In the genomic region with DNA sequence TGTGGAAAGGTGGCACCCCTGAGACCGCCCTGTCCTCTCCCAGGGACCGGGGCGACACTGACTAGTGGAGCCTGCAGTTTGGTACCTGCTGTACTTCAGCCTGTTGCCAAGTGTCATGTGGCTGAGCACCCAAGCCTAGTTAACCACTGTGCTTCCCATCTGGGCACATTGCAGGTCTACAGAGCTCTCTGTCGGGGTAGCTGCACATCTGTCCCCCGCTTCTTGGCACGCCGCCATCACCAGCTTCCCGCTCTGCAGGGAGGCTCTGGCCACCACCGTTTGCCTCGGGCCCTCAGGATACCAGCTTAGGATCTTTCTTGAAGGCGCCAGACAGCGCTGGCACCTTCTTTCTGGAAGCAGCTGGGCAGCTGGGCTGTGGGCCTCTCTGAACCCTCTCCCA, we compare ENCODE assay signal across 9 mouse cellular contexts. TPM values are rescaled to one million over a fixed set of nuclear protein-coding genes. Genes with fewer than 3 reads are reported as not detected.
A peak's percentile ranks its signal among the peaks of the same experiment; 100 is the strongest.
DNase-seq lines count a peak whose midpoint lies in the region; ATAC-seq and TF ChIP-seq lines count a peak whose summit lies in the region.
"Had no signal": no experiment of that assay in that cellular context is flagged by ENCODE, and none has a peak within 500 bp of the region (broad histone marks: within the 10 kb centered on the region; RNA-seq: fewer than 3 reads in every experiment).

No protein-coding gene starts in this region.

- H3K4me1 ChIP-seq in midbrain, embryonic 10.5 days, result peaks cover 57% of the 10 kb centered on the region
- H3K4me1 ChIP-seq in midbrain, postnatal 0 days (ENCODE audit: insufficient read depth, low read length), result peaks cover 28% of the 10 kb centered on the region
- peaks cover 55% of the 10 kb centered on the region for H3K4me1 ChIP-seq in forebrain, embryonic 15.5 days
- peaks cover 62% of the 10 kb centered on the region for H3K4me1 ChIP-seq in limb, embryonic 15.5 days

- H3K9ac ChIP-seq in midbrain, postnatal 0 days (replicated peaks; ENCODE audit: low read length, poor library complexity, severe bottlenecking), result no peak overlapping the region
- H3K9ac ChIP-seq in forebrain, embryonic 15.5 days (replicated peaks), result no peak overlapping the region
- H3K9ac ChIP-seq in limb, embryonic 15.5 days, result no peak overlapping the region
- H3K9ac ChIP-seq: liver, embryonic 12.5 days had no signal

- 0 out of 2 replicates have a peak overlapping the region, but pooled peaks have one; percentile 75 for H3K4me3 ChIP-seq in midbrain, embryonic 10.5 days
- no peak overlapping the region for H3K4me3 ChIP-seq in midbrain, postnatal 0 days (ENCODE audit: low read depth, low read length)
- no peak overlapping the region for H3K4me3 ChIP-seq in forebrain, embryonic 15.5 days
- H3K4me3 ChIP-seq in limb, embryonic 15.5 days, result no peak overlapping the region
- H3K4me3 ChIP-seq: liver, embryonic 12.5 days had no signal

- TF ChIP-seq CTCF in midbrain, postnatal 0 days (IDR thresholded peaks at IDR 0.05), result no peak

- peak; percentile 96 for DNase-seq in heart, adult 11 months
- DNase-seq in heart, adult 8-10 months (ENCODE audit: low spot score), result no peak
- DNase-seq in midbrain, embryonic 10.5 days (ENCODE audit: low spot score), result no peak
- no peak for DNase-seq in midbrain, postnatal 0 days (ENCODE audit: low spot score)
- no peak for DNase-seq in embryo, embryonic 9.5 days (ENCODE audit: extremely low spot score)
- DNase-seq in ovary, postnatal 14 days (ENCODE audit: low spot score), result no peak

- H3K36me3 ChIP-seq in midbrain, embryonic 10.5 days, result peaks cover 46% of the 10 kb centered on the region
- H3K36me3 ChIP-seq in midbrain, postnatal 0 days (ENCODE audit: insufficient read depth, low read length), result no peaks in the 10 kb centered on the region
- H3K36me3 ChIP-seq in forebrain, embryonic 15.5 days, result no peaks in the 10 kb centered on the region
- H3K36me3 ChIP-seq in limb, embryonic 15.5 days, result peaks cover 18% of the 10 kb centered on the region

- H3K27me3 ChIP-seq in midbrain, embryonic 10.5 days (ENCODE audit: low read depth, poor library complexity, severe bottlenecking), result peaks cover 45% of the 10 kb centered on the region
- peaks cover 9% of the 10 kb centered on the region for H3K27me3 ChIP-seq in midbrain, postnatal 0 days (ENCODE audit: insufficient read depth, low read length)
- H3K27me3 ChIP-seq in forebrain, embryonic 15.5 days, result peaks cover 5% of the 10 kb centered on the region; the same call in 1 of the 2 replicates
- 0 out of 2 replicates have a peak, but pooled peaks cover 5% of the 10 kb centered on the region for H3K27me3 ChIP-seq in limb, embryonic 15.5 days

- H3K9me3 ChIP-seq in midbrain, embryonic 10.5 days (replicated peaks), result peaks cover 10% of the 10 kb centered on the region; the same call in 1 of the 2 replicates
- no peaks in the 10 kb centered on the region for H3K9me3 ChIP-seq in midbrain, postnatal 0 days (ENCODE audit: low read length)
- no peaks in the 10 kb centered on the region for H3K9me3 ChIP-seq in forebrain, embryonic 15.5 days
- H3K9me3 ChIP-seq in limb, embryonic 15.5 days, result no peaks in the 10 kb centered on the region
- H3K9me3 ChIP-seq: liver, embryonic 12.5 days had no signal

- no peak for ATAC-seq in midbrain, postnatal 0 days (ENCODE audit: low FRiP score)
- peak; percentile 49; the same call in 1 of the 2 replicates for ATAC-seq in forebrain, embryonic 15.5 days (replicated peaks)
- no peak for ATAC-seq in limb, embryonic 15.5 days (ENCODE audit: insufficient number of reproducible peaks, low FRiP score, low TSS enrichment, low read depth)
- ATAC-seq: liver, embryonic 12.5 days had no signal

- peak overlapping the region; percentile 55; the same call in 1 of the 2 replicates for H3K27ac ChIP-seq in midbrain, embryonic 10.5 days (replicated peaks)
- no peak overlapping the region for H3K27ac ChIP-seq in midbrain, postnatal 0 days (ENCODE audit: low read depth, low read length)
- H3K27ac ChIP-seq in forebrain, embryonic 15.5 days (replicated peaks), result no peak overlapping the region
- peak overlapping the region; percentile 57; the same call in 1 of the 2 replicates for H3K27ac ChIP-seq in limb, embryonic 15.5 days
- H3K27ac ChIP-seq: liver, embryonic 12.5 days had no signal

- 86% methylated on average over 12 of the region's 12 CpGs for WGBS in midbrain, embryonic 10.5 days
- 49% methylated on average over 12 of the region's 12 CpGs for WGBS in midbrain, postnatal 0 days
- 52% methylated on average over 12 of the region's 12 CpGs for WGBS in forebrain, embryonic 15.5 days
- 37% methylated on average over 12 of the region's 12 CpGs for WGBS in limb, embryonic 15.5 days

- H3K4me2 ChIP-seq in midbrain, postnatal 0 days (ENCODE audit: low read depth, low read length, poor library complexity, severe bottlenecking), result no peak overlapping the region
- no peak overlapping the region for H3K4me2 ChIP-seq in forebrain, embryonic 15.5 days (replicated peaks)
- 0 out of 2 replicates have a peak overlapping the region, but pooled peaks have one; percentile 95 for H3K4me2 ChIP-seq in limb, embryonic 15.5 days
- H3K4me2 ChIP-seq: liver, embryonic 12.5 days had no signal

RNA-seq across cellular contexts. Expression of a gene that starts 6.2 kb away (rescaled TPM):
- 10 to 100 TPM; 18.9 to 29.1 (median 23.3) TPM for total RNA-seq in heart, adult 8-10 months (2022)
- 12.7 and 15.6 TPM in 2 replicates for polyA plus RNA-seq in midbrain, embryonic 10.5 days (2016; fragmentation: Nextera tagmentation; extraction: Ambion mirVana)
- total RNA-seq in midbrain, postnatal 0 days (2014; rRNA removed), result 47.3 and 51.3 TPM in 2 replicates
- polyA plus RNA-seq in midbrain, postnatal 0 days (2015; fragmentation: Nextera tagmentation; extraction: Ambion mirVana), result 9.9 and 12.4 TPM in 2 replicates
- 31.3 and 32.7 TPM in 2 replicates for polyA plus RNA-seq in forebrain, embryonic 15.5 days (2015; fragmentation: Nextera tagmentation; extraction: Ambion mirVana)
- 6.8 and 7.3 TPM in 2 replicates for polyA plus RNA-seq in limb, embryonic 15.5 days (2015; fragmentation: Nextera tagmentation; extraction: Ambion mirVana)

RNA-seq across cellular contexts. Expression of a gene that starts 57.2 kb away (rescaled TPM):
- not detected for total RNA-seq in heart, adult 8-10 months (2022)
- polyA plus RNA-seq in midbrain, embryonic 10.5 days (2016; fragmentation: Nextera tagmentation; extraction: Ambion mirVana), result 2.6 and 3.3 TPM in 2 replicates
- 1.0 and 2.0 TPM in 2 replicates for total RNA-seq in midbrain, postnatal 0 days (2014; rRNA removed)
- 1.7 and 2.4 TPM in 2 replicates for polyA plus RNA-seq in midbrain, postnatal 0 days (2015; fragmentation: Nextera tagmentation; extraction: Ambion mirVana)
- 0.88 and 1.2 TPM in 2 replicates for polyA plus RNA-seq in forebrain, embryonic 15.5 days (2015; fragmentation: Nextera tagmentation; extraction: Ambion mirVana)
- polyA plus RNA-seq in limb, embryonic 15.5 days (2015; fragmentation: Nextera tagmentation; extraction: Ambion mirVana), result not detected in 2 replicates
- polyA plus RNA-seq: liver, embryonic 12.5 days had no signal

Comparison
In these comparisons a context has a peak if more than half of its experiments do, and no peak if none do; other contexts are left out.
1. H3K27ac ChIP-seq: peak in midbrain, embryonic 10.5 days (single experiment) and limb, embryonic 15.5 days (single experiment); none in midbrain, postnatal 0 days (single experiment) and forebrain, embryonic 15.5 days (single experiment).